Mouse (Mus musculus) ES-E14 (cell line): ENCODE measurements at regions not wholly inside any gene's neighbourhood (a gene's known extent, or its start where the extent isn't known, plus 50 kb on each side); places are given as distances from the start of the nearest gene placed in this dataset.

Source experiments
- HCFC1 ChIP-seq: IDR thresholded peaks from 2 replicates; pipeline ENCODE4 v1.6.1; 2012; ENCODE audit warnings: low read length, inconsistent platforms, borderline replicate concordance; ENCODE audit not compliant: insufficient read depth
- MAFK ChIP-seq: IDR thresholded peaks from 2 replicates; pipeline ENCODE4 v1.6.1; 2014; ENCODE audit warnings: mild to moderate bottlenecking, low read depth, low read length, inconsistent platforms; ENCODE audit not compliant: insufficient read depth
- ZC3H11A ChIP-seq: IDR thresholded peaks from 2 replicates; pipeline ENCODE4 v1.6.1; 2012; ENCODE audit warnings: low read depth, mild to moderate bottlenecking, inconsistent platforms, low read length, borderline replicate concordance
- ZNF384 ChIP-seq: IDR thresholded peaks from 2 replicates; pipeline ENCODE4 v1.6.1; 2012; ENCODE audit warnings: low read depth, low read length, inconsistent platforms

DNA sequence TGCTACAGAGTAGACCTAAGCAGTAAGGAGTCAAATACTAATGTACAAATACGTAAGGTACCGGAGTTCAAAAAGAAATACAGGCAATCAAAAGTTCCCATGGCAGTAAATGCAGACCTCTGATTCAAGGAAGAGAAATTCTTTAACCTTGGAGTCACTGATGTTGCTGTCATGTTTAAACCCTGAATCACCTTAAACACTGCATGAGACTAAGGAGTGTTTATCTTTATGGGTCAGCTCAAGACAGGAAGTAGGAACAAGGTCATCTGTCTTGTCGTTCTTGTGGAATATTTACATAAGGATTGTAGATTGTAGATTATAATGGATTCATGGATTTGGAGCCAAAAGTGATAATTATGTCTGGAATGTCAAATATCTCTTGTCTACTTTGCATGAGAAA, 1708.7 kb upstream of the Slc10a2 start:
- TF ChIP-seq ZNF384: no peak
- no peak for TF ChIP-seq MAFK
- TF ChIP-seq HCFC1: no peak
- no peak for TF ChIP-seq ZC3H11A
